Mouse (Mus musculus) megakaryocyte, embryonic 14.5 days (primary cell): ENCODE measurements at regions not wholly inside any gene's neighbourhood (a gene's known extent, or its start where the extent isn't known, plus 50 kb on each side); places are given as distances from the start of the nearest gene placed in this dataset.

Experiments
- H3K27me3 ChIP-seq: replicated peaks from 2 replicates; pipeline ENCODE3; 2012; ENCODE audit warnings: inconsistent platforms
- H3K36me3 ChIP-seq: replicated peaks from 2 replicates; pipeline ENCODE3; 2012; ENCODE audit warnings: low read length, inconsistent platforms, mixed read lengths
- H3K4me1 ChIP-seq: 2 replicates; pipeline ENCODE4 v1.6.1; 2012; ENCODE audit warnings: inconsistent platforms
- H3K4me3 ChIP-seq: replicated peaks from 2 replicates; pipeline ENCODE3; 2012; ENCODE audit warnings: moderate library complexity, mild to moderate bottlenecking, inconsistent platforms
- H3K9me3 ChIP-seq: 2 replicates; pipeline ENCODE4 v1.6.1; 2012; ENCODE audit warnings: inconsistent platforms
- FLI1 ChIP-seq: IDR thresholded peaks from 2 replicates; pipeline ENCODE4 v1.6.1; 2012; ENCODE audit warnings: low read length, inconsistent platforms, mixed read lengths
- GATA1 ChIP-seq: IDR thresholded peaks from 3 replicates; pipeline ENCODE4 v1.6.1; 2012; ENCODE audit warnings: mixed read lengths, low read length, inconsistent platforms, borderline replicate concordance

- no peaks in the 10 kb centered on the region for H3K4me1 ChIP-seq
- no peaks in the 10 kb centered on the region for H3K36me3 ChIP-seq
- no peak overlapping the region for H3K4me3 ChIP-seq
- peaks cover 10% of the 10 kb centered on the region; the same call in 1 of the 2 replicates for H3K9me3 ChIP-seq
- H3K27me3 ChIP-seq: peaks cover 4% of the 10 kb centered on the region
- no peak for TF ChIP-seq FLI1
- no peak for TF ChIP-seq GATA1
These were observed 149.4 kb upstream of the Arid2 start for GRCm38 (mm10) chr15:96137945-96138344.

DNA sequence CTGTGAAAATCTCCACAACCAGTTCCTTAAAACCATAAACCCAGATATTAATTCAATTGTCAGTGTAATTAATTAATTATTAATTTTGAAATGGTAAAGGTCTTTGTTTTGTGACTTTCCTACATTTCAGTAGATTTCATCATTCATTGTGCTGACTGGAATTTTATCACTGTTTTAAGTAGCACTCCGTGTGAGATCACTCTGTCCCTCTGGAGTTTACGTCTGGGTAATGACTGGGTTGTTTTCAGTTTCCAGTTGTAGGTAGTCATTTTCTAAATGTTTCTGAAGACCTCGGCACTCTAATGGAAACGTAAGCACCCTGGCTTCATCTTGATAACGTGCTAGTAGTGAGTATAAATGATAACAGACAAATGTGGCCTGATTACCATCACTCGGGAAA, 133.8 kb upstream of the Arid2 start:
- Histone ChIP-seq H3K9me3 (peaks cover 10% of the 10 kb centered on the region), H3K4me3 (no peak overlapping the region), H3K4me1 (no peaks in the 10 kb centered on the region), H3K27me3 (no peaks in the 10 kb centered on the region), H3K36me3 (no peaks in the 10 kb centered on the region)
- TF ChIP-seq GATA1 (no peak), FLI1 (no peak)

DNA sequence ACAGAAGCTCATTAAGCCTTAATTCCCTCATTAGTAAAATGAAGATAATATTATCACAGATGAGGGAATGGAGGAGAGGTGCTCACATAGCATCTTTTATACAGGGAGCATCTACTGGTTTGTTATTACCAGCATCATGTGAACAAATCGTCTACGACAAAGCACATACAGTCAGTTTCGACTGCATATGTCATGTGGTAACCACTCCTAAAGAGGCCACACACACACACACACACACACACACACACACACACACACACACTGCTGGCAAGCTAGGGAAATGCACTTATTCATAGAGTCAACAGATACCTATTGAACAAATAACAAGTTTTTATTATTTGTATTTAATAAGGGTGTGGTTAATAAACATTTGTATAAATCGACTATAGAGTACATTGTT, 129.0 kb upstream of the Arid2 start:
- Histone ChIP-seq H3K36me3 (no peaks in the 10 kb centered on the region), H3K4me3 (no peak overlapping the region), H3K27me3 (no peaks in the 10 kb centered on the region), H3K4me1 (no peaks in the 10 kb centered on the region), H3K9me3 (peaks cover 8% of the 10 kb centered on the region; the same call in 1 of the 2 replicates)
- TF ChIP-seq GATA1: no peak
- TF ChIP-seq FLI1: no peak

DNA sequence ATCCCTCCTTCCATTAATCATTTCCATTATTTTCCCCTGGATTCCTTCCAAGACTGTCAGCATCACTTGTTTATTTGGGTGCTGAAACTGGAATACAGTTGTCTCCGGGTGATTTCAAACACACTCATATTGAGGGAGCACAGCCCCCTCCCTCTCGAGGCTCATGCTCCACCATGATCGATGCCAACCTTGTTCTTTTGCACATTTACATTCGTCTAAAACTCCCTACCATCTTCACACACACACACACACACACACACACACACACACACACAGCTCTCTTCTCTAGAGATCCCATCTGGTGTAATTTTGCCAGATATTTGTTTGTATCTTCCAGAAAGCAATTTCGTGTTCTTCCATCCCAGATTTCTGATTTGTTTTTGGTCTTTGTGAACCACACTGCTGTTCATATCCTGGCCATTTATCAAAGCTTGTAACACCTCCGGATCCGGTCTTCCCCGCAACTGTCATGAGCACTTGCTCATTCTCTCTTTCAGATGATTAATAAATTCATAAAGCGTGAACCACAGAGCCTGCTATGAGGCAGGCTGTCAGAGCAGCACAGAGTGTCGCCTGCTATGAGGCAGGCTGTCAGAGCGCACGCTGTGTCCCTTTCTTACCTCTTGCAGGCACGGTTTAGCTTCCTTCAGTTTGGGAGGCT, 122.4 kb upstream of the Arid2 start:
- peaks cover 6% of the 10 kb centered on the region for H3K27me3 ChIP-seq
- H3K4me1 ChIP-seq: no peaks in the 10 kb centered on the region
- TF ChIP-seq FLI1 (no peak), GATA1 (no peak)
- H3K4me3 ChIP-seq: no peak overlapping the region
- no peaks in the 10 kb centered on the region for H3K36me3 ChIP-seq
- peaks cover 8% of the 10 kb centered on the region; the same call in 1 of the 2 replicates for H3K9me3 ChIP-seq

DNA sequence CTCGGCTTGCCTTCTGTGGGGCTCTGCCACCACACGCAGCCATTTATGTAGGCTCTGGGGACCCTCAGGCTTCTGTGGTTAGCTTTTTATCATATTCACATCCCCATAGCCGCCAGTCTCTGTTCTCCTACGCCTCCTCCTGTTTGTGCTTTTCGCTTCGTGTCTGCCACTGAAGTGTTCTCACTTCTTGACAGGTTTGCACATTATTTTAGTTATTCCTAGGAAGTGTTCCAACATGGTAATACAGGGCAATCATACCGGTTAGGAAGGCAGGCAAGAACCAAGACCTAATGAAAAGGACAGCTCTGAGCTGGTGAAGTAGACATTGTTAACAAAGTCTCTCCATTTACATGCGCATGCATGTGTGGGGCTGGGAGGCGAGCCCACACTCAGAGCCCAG, 120.1 kb upstream of the Arid2 start:
- TF ChIP-seq FLI1 (no peak), GATA1 (no peak)
- H3K4me1 ChIP-seq: no peaks in the 10 kb centered on the region
- H3K4me3 ChIP-seq: no peak overlapping the region
- H3K9me3 ChIP-seq: no peaks in the 10 kb centered on the region
- H3K36me3 ChIP-seq: no peaks in the 10 kb centered on the region
- H3K27me3 ChIP-seq: peaks cover 17% of the 10 kb centered on the region

DNA sequence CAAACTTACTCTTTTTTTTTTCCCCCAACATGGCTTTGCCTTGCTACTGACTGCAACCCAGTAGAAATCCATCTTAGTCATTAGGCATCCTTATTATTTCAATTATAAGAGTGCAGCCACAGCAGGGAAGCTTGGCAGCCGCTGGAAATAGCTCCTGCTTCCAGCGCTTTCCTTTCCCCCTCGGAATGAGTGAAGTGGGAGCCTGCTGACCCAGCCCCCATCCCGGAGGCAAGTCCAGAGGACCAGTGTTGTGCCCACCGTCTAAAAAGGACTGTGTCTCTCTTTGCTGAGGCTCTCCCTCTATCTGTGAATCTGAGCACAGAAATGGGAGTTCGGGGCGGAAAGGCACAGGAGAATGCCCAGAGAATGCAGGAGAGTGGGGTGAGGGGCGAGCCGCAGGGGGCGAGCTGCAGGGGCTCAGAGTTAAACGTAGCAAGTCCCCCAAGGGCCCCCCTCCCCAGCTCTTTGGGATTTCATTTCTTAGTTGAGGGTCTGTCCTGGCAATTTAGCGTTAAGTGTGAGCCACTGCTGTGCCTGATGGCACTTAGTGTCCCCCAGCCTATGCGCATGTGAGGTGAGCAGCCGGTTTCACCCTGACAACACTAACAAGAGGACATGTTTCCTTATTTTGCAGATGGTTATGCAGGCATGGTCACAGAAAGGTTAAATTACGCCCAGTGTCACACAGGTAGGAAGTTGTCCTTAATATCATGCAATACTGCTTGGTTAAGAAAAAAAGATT, 117.4 kb upstream of the Arid2 start:
- no peak for TF ChIP-seq GATA1
- TF ChIP-seq FLI1: no peak
- Histone ChIP-seq H3K27me3 (peaks cover 19% of the 10 kb centered on the region), H3K36me3 (no peaks in the 10 kb centered on the region), H3K4me1 (no peaks in the 10 kb centered on the region), H3K4me3 (no peak overlapping the region), H3K9me3 (no peaks in the 10 kb centered on the region)

GRCm38 (mm10) chr15:96170986-96171769, 116.1 kb upstream of the Arid2 start:
- Histone ChIP-seq H3K36me3 (no peaks in the 10 kb centered on the region), H3K4me3 (no peak overlapping the region), H3K9me3 (no peaks in the 10 kb centered on the region), H3K4me1 (no peaks in the 10 kb centered on the region), H3K27me3 (peaks cover 20% of the 10 kb centered on the region)
- TF ChIP-seq FLI1: no peak
- TF ChIP-seq GATA1: no peak

GRCm38 (mm10) chr15:96177911-96178310, 109.4 kb upstream of the Arid2 start:
- TF ChIP-seq GATA1 (no peak), FLI1 (no peak)
- Histone ChIP-seq H3K4me3 (no peak overlapping the region), H3K27me3 (peaks cover 2% of the 10 kb centered on the region), H3K9me3 (no peaks in the 10 kb centered on the region), H3K4me1 (no peaks in the 10 kb centered on the region), H3K36me3 (no peaks in the 10 kb centered on the region)

- Histone ChIP-seq H3K9me3 (no peaks in the 10 kb centered on the region; the same call in 1 of the 2 replicates), H3K4me1 (no peaks in the 10 kb centered on the region)
- TF ChIP-seq FLI1 (no peak), GATA1 (no peak)
These were observed 108.8 kb upstream of the Arid2 start for GRCm38 (mm10) chr15:96178374-96179109.

GRCm38 (mm10) chr15:96179511-96179910, 107.8 kb upstream of the Arid2 start:
- TF ChIP-seq GATA1 (no peak), FLI1 (no peak)
- Histone ChIP-seq H3K27me3 (peaks cover 2% of the 10 kb centered on the region), H3K4me1 (no peaks in the 10 kb centered on the region), H3K4me3 (no peak overlapping the region), H3K36me3 (no peaks in the 10 kb centered on the region), H3K9me3 (peaks cover 9% of the 10 kb centered on the region)

More at GRCm38 (mm10) chr15:96178374-96179109, 108.8 kb upstream of the Arid2 start:
- no peaks in the 10 kb centered on the region for H3K36me3 ChIP-seq
- peaks cover 2% of the 10 kb centered on the region for H3K27me3 ChIP-seq
- H3K4me3 ChIP-seq: no peak overlapping the region
